Mouse (Mus musculus) brain, embryonic 14.5 days (tissue): ENCODE measurements around the gene Acmsd.

ENCODE experiments used
- CTCF ChIP-seq: fragments of 200-500 bp; IDR thresholded peaks from 2 replicates; pipeline ENCODE4 v1.5.1; 2012; ENCODE audit warnings: inconsistent platforms, mild to moderate bottlenecking, moderate library complexity, borderline replicate concordance; ENCODE audit not compliant: insufficient read depth, insufficient read length; ENCODE audit errors: extremely low read depth
- POLR2A ChIP-seq: fragments of 200-500 bp; IDR thresholded peaks from 2 replicates; pipeline ENCODE4 v1.6.1; 2012; ENCODE audit warnings: mild to moderate bottlenecking, inconsistent platforms, borderline replicate concordance; ENCODE audit not compliant: poor library complexity, insufficient read depth, insufficient read length, severe bottlenecking; ENCODE audit errors: extremely low read depth

DNA sequence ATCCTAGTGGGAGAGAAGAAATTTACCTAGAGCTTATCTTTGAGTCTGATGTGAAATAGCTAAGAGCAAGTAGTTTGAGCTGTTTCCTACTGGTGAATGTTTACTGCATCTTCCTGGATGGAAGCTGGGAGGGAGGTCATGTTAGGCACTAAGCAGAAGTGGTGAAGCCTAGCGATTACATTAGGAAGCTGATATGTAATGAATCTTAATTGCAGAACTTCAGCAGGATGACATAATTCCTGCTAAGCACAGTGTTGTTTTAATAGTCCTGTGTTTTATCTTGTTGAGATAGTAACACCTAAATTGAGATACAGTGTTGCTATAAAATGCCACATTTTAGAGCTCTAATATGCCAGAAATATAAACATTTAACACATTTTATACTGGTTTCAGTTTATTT, 56.7 kb downstream of the Acmsd start:
- TF ChIP-seq CTCF = no peak
- TF ChIP-seq POLR2A = no peak
